9 mouse cellular contexts compared by ENCODE assay signal in the genomic region with DNA sequence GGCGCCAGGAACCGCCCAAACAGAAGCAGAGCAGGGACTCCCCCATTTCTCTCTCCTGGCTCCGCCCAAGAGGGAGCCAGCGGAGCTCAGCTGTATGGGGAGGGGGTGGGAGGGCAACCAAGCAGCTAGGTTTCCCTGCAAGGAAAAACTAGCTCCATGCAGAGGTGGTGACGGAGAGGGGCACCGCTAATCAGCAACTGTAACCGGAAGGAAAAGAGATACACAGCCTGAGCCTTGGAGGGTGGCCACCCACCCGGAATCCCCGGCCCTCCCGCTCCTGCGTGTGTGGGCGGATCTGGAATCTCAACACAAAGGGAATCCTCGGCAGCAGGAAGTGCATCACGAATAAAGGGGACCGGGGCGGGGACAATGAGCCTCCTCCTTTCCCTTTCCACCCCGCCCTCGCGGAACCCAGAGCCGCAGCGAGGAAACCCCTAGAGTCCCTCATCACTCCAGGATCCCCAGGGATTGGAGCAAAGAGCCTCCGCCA. TPM values are rescaled to one million over a fixed set of nuclear protein-coding genes. Genes with fewer than 3 reads are reported as not detected.
DNase-seq lines count a peak whose midpoint lies in the region; ATAC-seq lines count a peak whose summit lies in the region.
"Had no signal": no experiment of that assay in that cellular context is flagged by ENCODE, and none has a peak within 500 bp of the region (broad histone marks: within the 10 kb centered on the region; RNA-seq: fewer than 3 reads in every experiment).

No protein-coding gene starts in this region.

- H3K4me3 ChIP-seq in heart, embryonic 11.5 days (ENCODE audit: low read depth, low read length) = peak overlapping the region; percentile 44
- peak overlapping the region; percentile 49 for H3K4me3 ChIP-seq in kidney, embryonic 15.5 days (replicated peaks)
- H3K4me3 ChIP-seq in limb, embryonic 12.5 days (replicated peaks) = peak overlapping the region; percentile 32
- H3K4me3 ChIP-seq in midbrain, embryonic 11.5 days (ENCODE audit: low read depth, low read length) = peak overlapping the region; percentile 45
- H3K4me3 ChIP-seq in stomach, embryonic 16.5 days (replicated peaks; ENCODE audit: low read length) = peak overlapping the region; percentile 56

- H3K9me3 ChIP-seq in heart, embryonic 11.5 days (replicated peaks; ENCODE audit: control insufficient read depth, low read length) = no peaks in the 10 kb centered on the region
- H3K9me3 ChIP-seq in kidney, embryonic 15.5 days (replicated peaks) = no peaks in the 10 kb centered on the region
- H3K9me3 ChIP-seq in limb, embryonic 12.5 days = no peaks in the 10 kb centered on the region
- no peaks in the 10 kb centered on the region for H3K9me3 ChIP-seq in midbrain, embryonic 11.5 days (ENCODE audit: control insufficient read depth, low read length)
- no peaks in the 10 kb centered on the region for H3K9me3 ChIP-seq in stomach, embryonic 16.5 days (replicated peaks; ENCODE audit: control insufficient read depth, low read length)

- H3K27me3 ChIP-seq in heart, embryonic 11.5 days (ENCODE audit: control insufficient read depth, insufficient read depth, low read length) = peaks cover 27% of the 10 kb centered on the region
- H3K27me3 ChIP-seq in kidney, embryonic 15.5 days = peaks cover 35% of the 10 kb centered on the region
- H3K27me3 ChIP-seq in limb, embryonic 12.5 days = peaks cover 45% of the 10 kb centered on the region
- peaks cover 11% of the 10 kb centered on the region for H3K27me3 ChIP-seq in midbrain, embryonic 11.5 days (ENCODE audit: control insufficient read depth, insufficient read depth, low read length)
- H3K27me3 ChIP-seq in stomach, embryonic 16.5 days (ENCODE audit: control insufficient read depth, insufficient read depth, low read length) = peaks cover 24% of the 10 kb centered on the region

- H3K4me2 ChIP-seq in heart, embryonic 11.5 days = peak overlapping the region; percentile 73
- H3K4me2 ChIP-seq in kidney, embryonic 15.5 days = peak overlapping the region; percentile 73
- H3K4me2 ChIP-seq in limb, embryonic 12.5 days = peak overlapping the region; percentile 55
- H3K4me2 ChIP-seq in midbrain, embryonic 11.5 days = peak overlapping the region; percentile 85
- H3K4me2 ChIP-seq in stomach, embryonic 16.5 days (ENCODE audit: low read depth, low read length) = peak overlapping the region; percentile 59

- under 1% methylated on average over 22 of the region's 22 CpGs for WGBS in heart, embryonic 11.5 days (ENCODE audit: insufficient replicate concordance)
- WGBS in kidney, embryonic 15.5 days = under 1% methylated on average over 22 of the region's 22 CpGs
- under 1% methylated on average over 22 of the region's 22 CpGs for WGBS in limb, embryonic 12.5 days
- under 1% methylated on average over 22 of the region's 22 CpGs for WGBS in midbrain, embryonic 11.5 days
- under 1% methylated on average over 22 of the region's 22 CpGs for WGBS in stomach, embryonic 16.5 days

- ATAC-seq in heart, embryonic 11.5 days (replicated peaks; ENCODE audit: insufficient number of reproducible peaks, low FRiP score, low TSS enrichment) = peak; percentile 52; the same call in 1 of the 2 replicates
- ATAC-seq in kidney, embryonic 15.5 days (replicated peaks; ENCODE audit: low FRiP score) = peak; percentile 86
- ATAC-seq in limb, embryonic 12.5 days (ENCODE audit: insufficient number of reproducible peaks, insufficient read depth, low FRiP score, low TSS enrichment, low read depth) = no peak
- ATAC-seq in midbrain, embryonic 11.5 days (ENCODE audit: low FRiP score) = peak; percentile 93
- peak; percentile 81 for ATAC-seq in stomach, embryonic 16.5 days (ENCODE audit: insufficient read depth, low FRiP score)

- 0 out of 2 replicates have a peak, but pooled peaks cover 4% of the 10 kb centered on the region for H3K4me1 ChIP-seq in heart, embryonic 11.5 days (ENCODE audit: control insufficient read depth, insufficient read depth, low read length)
- H3K4me1 ChIP-seq in kidney, embryonic 15.5 days = peaks cover 10% of the 10 kb centered on the region
- H3K4me1 ChIP-seq in limb, embryonic 12.5 days (replicated peaks) = peaks cover 10% of the 10 kb centered on the region
- H3K4me1 ChIP-seq in midbrain, embryonic 11.5 days (ENCODE audit: control insufficient read depth, insufficient read depth, low read length) = no peaks in the 10 kb centered on the region
- 0 out of 2 replicates have a peak, but pooled peaks cover 2% of the 10 kb centered on the region for H3K4me1 ChIP-seq in stomach, embryonic 16.5 days (ENCODE audit: control insufficient read depth, insufficient read depth, low read length)

- DNase-seq in gastrocnemius, postnatal 10 days = peak; percentile 11
- DNase-seq in gastrocnemius, adult 18-20 months (ENCODE audit: low spot score) = no peak
- DNase-seq in embryo, embryonic 11.5 days (ENCODE audit: low read depth, low spot score) = peak; percentile 51
- DNase-seq in midbrain, embryonic 11.5 days (ENCODE audit: low spot score, missing footprints) = peak; percentile 99

- H3K9ac ChIP-seq in heart, embryonic 11.5 days (ENCODE audit: low read depth, low read length) = peak overlapping the region; percentile 0; the same call in 1 of the 2 replicates
- H3K9ac ChIP-seq in kidney, embryonic 15.5 days = peak overlapping the region; percentile 27; the same call in 1 of the 2 replicates
- no peak overlapping the region for H3K9ac ChIP-seq in limb, embryonic 12.5 days (replicated peaks)
- H3K9ac ChIP-seq in midbrain, embryonic 11.5 days (ENCODE audit: low read length) = peak overlapping the region; percentile 80
- peak overlapping the region; percentile 13 for H3K9ac ChIP-seq in stomach, embryonic 16.5 days (ENCODE audit: low read length)

- H3K36me3 ChIP-seq in heart, embryonic 11.5 days (ENCODE audit: control insufficient read depth, insufficient read depth, low read length) = no peaks in the 10 kb centered on the region
- H3K36me3 ChIP-seq in kidney, embryonic 15.5 days = no peaks in the 10 kb centered on the region
- no peaks in the 10 kb centered on the region for H3K36me3 ChIP-seq in limb, embryonic 12.5 days
- no peaks in the 10 kb centered on the region for H3K36me3 ChIP-seq in midbrain, embryonic 11.5 days (ENCODE audit: control insufficient read depth, insufficient read depth, low read length)
- no peaks in the 10 kb centered on the region for H3K36me3 ChIP-seq in stomach, embryonic 16.5 days (ENCODE audit: control insufficient read depth, insufficient read depth, low read length)

- no peak overlapping the region for H3K27ac ChIP-seq in heart, embryonic 11.5 days (ENCODE audit: low read depth, low read length)
- H3K27ac ChIP-seq in kidney, embryonic 15.5 days = peak overlapping the region; percentile 74
- no peak overlapping the region for H3K27ac ChIP-seq in limb, embryonic 12.5 days
- H3K27ac ChIP-seq in midbrain, embryonic 11.5 days (ENCODE audit: low read depth, low read length) = peak overlapping the region; percentile 82
- peak overlapping the region; percentile 34; the same call in 1 of the 2 replicates for H3K27ac ChIP-seq in stomach, embryonic 16.5 days (ENCODE audit: low read length)

RNA-seq across cellular contexts. Expression of a gene that starts 1.6 kb away (rescaled TPM):
- total RNA-seq in gastrocnemius, postnatal 10 days (2021) = under 1 TPM; 0.07 to 0.18 TPM
- not detected for total RNA-seq in gastrocnemius, adult 18-20 months (2021)
- not detected in 2 replicates for polyA plus RNA-seq in heart, embryonic 11.5 days (2014; fragmentation: Nextera tagmentation; extraction: Ambion mirVana)
- polyA plus RNA-seq in kidney, embryonic 15.5 days (2015; fragmentation: Nextera tagmentation; extraction: Ambion mirVana) = 0.44 and 0.78 TPM in 2 replicates
- not detected in 2 replicates for polyA plus RNA-seq in limb, embryonic 12.5 days (2016; fragmentation: Nextera tagmentation; extraction: Ambion mirVana)
- 1.9 TPM in 2 replicates for polyA plus RNA-seq in midbrain, embryonic 11.5 days (2014; fragmentation: Nextera tagmentation; extraction: Ambion mirVana)
- polyA plus RNA-seq in stomach, embryonic 16.5 days (2015; fragmentation: Nextera tagmentation; extraction: Ambion mirVana) = 0.37 and 0.54 TPM in 2 replicates
- polyA plus RNA-seq: C2C12 had no signal

Comparison
In these comparisons a context has a peak if more than half of its experiments do, and no peak if none do; other contexts are left out.
1. H3K27ac ChIP-seq: peak in kidney, embryonic 15.5 days (single experiment), midbrain, embryonic 11.5 days (single experiment) and stomach, embryonic 16.5 days (single experiment); none in heart, embryonic 11.5 days (single experiment) and limb, embryonic 12.5 days (single experiment).
2. Peak in every context shown above with its lines, with median percentiles within 50 percentile points of each other: H3K4me2 ChIP-seq and H3K4me3 ChIP-seq.